Mouse (Mus musculus) hematopoietic stem cell, adult 5-6 weeks (primary cell): ENCODE data around the gene Klhl29. TPM values are rescaled to one million over a fixed set of nuclear protein-coding genes. Genes with fewer than 3 reads are reported as not detected.
A peak's percentile ranks its signal among the peaks of the same experiment; 100 is the strongest.

ENCODE experiments used
- ATAC-seq, 2 experiments: fragments of 125-278 bp in 1 of 2; replicated peaks in 1 of 2; 2 replicates each; pipeline ENCODE4 v1.8.0; 2016 to 2017; ENCODE audit warnings: inconsistent platforms in 2 of 2, mild to moderate bottlenecking in 2 of 2, moderate number of reproducible peaks in 2 of 2, low read depth in 1 of 2, moderate TSS enrichment in 1 of 2; ENCODE audit not compliant: low FRiP score in 2 of 2, poor library complexity in 2 of 2, severe bottlenecking in 2 of 2, insufficient read depth in 1 of 2, low TSS enrichment in 1 of 2
- total RNA-seq: library from RNA; stranded (forward); fragments of 172-1452, 232-1000 nt; gene quantifications from 2 replicates; pipeline ENCODE4 v1.2.3, GENCODE M21; 2017

The Klhl29 gene
- total RNA-seq, 1 experiment from 2014 or later, result not detected

- ATAC-seq, result no peak
These were observed 102.0 kb downstream of the Klhl29 start for GRCm38 (mm10) chr12:5273316-5274047.

DNA sequence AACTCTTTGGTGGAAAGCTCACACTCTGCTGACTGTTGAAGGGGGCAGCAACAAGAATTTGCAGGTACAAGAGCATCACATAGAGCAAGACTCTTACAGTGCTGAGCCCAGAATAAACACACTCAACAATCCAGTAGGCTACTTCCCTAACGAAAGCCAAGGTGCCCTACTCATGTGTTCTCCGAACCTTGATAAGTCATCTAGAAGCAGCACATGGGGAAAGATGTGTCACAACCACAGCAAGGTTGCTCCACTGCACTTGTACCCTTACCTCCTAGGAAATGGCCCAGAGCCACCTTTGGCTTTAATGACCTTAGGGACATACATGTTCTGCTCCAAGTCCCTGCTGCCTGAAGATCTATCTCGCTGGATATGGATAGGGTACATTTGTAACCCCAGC is 105.0 kb downstream of the Klhl29 start:
- ATAC-seq, result no peak

- ATAC-seq, result no peak
These were observed 105.5 kb downstream of the Klhl29 start for GRCm38 (mm10) chr12:5269936-5270335.

DNA sequence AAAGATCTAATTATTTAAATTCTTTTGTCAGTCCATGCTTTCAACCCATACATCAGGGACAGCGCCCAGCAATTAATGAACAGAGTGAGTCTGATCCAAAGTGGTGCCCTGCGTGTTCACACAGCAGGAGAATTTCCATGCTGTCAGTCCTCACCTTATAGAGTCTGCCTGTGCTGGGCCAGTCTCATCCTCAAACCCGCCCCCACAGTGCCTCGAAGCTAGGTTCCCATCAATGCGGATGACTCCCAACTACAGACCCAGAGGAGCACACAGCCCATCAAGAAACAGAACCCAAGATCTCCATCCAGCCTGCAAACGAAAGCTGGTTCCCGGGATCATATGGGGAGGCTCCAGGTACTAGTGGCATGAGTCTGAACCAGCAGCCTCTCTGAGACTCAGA is 106.4 kb downstream of the Klhl29 start:
- no peak for ATAC-seq

DNA sequence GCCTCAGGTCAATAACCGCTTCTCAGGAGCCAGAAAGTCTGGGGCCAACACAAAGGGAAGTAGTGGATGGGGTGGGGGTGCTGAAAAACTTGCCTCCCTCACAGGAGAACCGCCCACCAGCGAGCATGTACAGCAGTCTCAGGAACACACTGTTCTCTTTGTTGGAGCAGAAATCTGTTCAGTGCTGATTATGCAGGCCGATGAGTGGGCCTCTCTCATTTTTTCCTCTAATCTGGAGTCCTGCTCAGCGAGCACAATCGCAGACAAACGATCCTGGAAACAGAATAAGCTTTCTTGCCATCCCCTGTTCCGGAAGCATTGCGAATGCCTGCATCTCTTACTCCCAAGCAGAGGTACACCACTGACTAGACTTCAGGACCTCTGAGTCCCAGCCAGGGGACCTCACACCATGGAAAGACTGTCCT is 107.3 kb downstream of the Klhl29 start:
- peak in 1 of 2 experiments; percentile 39; a peak in 1 of 4 replicates for ATAC-seq

DNA sequence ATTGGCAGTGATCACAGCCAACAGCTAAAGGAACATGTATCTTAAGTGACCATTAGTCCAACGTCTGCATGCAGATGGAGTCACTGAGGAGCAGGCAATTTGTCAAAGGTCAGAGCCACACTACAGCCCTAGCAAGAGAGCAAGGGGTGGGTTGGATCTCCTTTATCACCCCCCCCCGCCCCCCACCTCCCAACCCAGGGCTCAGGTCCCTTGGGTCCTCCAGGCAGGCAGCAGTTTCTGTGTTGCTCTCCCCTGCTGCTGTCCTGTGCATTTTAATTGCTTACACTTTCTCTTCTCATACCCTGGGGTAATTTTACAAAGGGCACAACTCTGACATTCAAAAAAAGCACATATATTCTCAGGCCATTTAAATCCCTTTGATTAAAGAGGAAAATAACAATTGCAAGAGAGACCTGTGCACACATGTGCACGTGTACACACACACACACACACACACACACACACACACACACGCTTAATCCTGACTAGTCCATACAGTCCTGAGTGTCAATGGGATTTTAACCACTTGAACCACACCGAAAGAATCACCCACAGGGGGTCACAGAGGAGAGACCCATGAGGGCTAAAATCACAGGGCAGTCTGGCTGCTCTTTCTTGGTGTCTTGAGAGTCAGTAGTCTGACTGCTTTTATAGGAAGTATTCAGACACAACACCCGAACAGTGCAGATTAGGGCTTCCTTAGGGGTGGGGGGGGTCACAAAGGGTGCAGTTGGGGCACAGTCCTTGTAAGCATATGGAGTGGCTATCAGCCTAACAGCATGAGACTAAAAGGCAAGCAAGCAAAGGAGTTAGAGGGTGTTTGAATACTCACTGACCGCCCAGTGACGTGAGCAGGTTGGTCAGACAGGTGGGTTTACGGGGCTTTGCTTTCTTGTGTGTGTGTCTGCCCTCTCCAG is 108.0 kb downstream of the Klhl29 start:
- no peak for ATAC-seq

DNA sequence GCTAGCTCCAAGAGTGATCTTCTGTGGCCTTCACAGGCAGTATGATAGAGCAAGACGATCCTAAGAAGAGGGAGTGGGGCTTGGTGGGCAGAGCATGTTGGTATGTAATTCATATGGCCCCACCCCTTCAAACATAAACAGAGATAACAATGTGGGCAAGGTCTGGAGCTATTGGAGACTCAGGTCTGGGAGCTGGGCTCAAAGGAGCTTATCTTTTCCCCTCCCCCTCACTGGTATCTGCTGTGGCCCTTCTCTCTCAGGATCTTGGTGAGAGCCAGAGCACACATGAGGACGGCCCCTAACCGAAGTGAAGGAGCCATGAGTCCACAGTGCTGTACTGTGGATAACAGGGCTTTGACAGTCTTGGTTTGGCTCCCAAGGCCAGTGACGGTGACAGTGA is 108.7 kb downstream of the Klhl29 start:
- no peak for ATAC-seq

DNA sequence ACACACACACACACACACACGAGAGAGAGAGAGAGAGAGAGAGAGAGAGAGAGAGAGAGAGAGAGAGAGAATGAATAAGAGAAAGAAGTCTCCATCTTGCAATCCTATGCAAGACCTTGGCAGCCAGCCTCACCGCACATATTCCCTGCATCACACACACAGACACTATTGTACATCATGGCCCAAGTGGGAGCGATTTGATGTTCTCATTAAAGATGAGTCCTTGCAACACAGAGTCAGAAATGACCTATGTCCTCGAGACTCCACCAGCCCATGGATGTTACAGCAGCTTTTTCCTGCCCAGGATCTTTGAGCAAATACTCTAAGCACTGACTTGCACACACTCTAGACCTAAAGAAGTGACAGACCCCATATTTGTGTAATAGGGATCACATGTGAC is 114.0 kb downstream of the Klhl29 start:
- no peak for ATAC-seq

DNA sequence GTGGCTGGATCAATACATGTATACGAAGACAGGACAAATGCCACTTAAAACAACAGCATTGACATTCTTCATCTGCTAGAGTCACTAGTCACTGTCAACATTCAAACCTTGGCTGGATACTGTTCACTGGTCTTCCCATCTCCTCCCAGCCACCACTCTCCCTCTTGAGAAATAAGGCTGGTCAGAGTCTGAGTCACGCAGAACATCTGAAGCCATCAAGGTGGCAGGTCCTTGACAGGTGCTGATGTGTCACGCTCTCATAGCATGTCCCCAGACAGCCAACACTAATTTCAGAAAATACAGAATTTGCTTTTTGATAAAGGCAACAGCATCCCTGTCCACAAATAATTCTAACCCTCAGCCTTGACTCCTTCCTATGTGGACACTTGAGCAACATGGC is 116.7 kb downstream of the Klhl29 start:
- no peak for ATAC-seq

DNA sequence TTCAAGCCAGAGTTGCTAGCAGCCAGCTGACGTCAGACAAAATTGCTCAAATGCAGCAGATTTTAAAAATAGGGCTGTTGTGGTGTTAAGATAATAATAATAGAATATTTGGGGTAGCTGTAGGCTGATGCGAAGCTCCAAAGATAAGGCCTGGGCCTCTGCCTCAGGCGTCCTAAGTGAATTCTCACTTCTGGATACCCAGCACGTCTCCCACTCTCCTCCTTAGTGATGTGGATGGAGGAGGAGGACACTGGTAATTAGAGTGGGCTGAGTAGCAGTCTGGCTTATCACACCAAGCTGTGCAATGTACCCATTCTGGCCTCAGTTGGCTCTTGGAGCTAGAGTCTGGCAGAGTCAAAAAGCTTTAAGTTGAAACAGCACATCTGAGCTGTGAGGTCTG is 118.3 kb downstream of the Klhl29 start:
- ATAC-seq, result no peak

DNA sequence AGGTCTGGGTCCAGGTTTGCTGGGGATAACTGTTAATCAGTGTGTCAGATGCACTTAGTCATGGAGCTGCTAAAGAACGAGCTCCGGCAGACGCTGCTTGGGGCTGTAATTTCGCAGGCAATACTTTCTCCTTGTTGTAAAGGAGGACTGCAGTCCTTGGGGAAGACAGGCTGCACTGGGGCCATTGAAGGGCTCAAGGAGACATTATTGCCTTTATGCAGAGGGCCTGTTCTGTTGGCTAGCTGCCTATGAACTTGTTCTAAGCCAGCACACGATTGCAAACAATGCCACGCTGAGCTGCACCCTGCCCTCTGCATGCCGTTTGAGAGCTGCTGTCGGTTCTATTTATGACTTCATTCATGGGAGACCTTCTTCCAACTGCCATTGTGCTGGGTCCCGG is 120.4 kb downstream of the Klhl29 start:
- ATAC-seq, result no peak

GRCm38 (mm10) chr12:5254246-5254982 is 121.1 kb downstream of the Klhl29 start:
- ATAC-seq, result no peak

- no peak for ATAC-seq
These were observed 122.0 kb downstream of the Klhl29 start for GRCm38 (mm10) chr12:5253289-5254005.

DNA sequence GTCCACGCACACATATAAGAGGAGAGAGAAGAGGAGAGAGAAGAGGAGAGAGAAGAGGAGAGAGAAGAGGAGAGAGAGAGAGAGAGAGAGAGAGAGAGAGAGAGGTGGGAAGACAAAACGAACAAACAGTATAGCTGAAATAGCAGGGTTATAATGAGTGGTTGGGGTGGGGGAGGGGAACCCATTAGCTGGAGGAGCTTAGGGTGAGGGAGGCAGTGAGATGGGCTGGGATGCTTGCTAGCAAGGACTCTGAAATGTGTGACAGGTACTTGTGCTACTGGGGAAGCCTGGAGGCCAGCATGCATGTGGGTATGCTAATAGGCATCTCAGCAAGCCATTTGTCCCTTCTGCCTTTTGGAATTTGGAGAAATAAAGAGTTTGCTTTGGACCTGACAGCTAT is 122.9 kb downstream of the Klhl29 start:
- ATAC-seq, result no peak

- ATAC-seq, result no peak; a peak in 1 of 4 replicates
These were observed 125.4 kb downstream of the Klhl29 start for GRCm38 (mm10) chr12:5250042-5250441.

DNA sequence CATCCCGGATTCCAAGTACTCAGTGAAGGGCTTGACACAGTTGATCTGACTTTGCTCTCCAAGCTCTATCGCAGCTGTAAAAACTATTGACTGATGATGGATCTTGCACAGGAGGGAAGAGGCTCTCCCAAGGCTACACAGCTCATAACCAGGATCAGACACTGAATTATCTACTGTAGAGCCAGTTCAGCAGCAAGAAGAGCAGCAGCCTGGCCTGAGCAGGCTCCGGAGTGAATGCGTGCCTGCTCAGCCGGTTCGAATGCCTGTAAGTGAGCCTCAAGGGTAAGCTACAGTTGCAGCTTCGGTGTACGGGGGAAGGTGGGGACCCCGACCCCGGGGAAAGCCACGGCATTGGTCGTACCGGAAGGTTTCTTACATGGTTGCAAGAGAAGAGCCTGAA is 126.4 kb downstream of the Klhl29 start:
- no peak for ATAC-seq

GRCm38 (mm10) chr12:5247505-5247904 is 128.0 kb downstream of the Klhl29 start:
- ATAC-seq, result no peak
